Comparison of ENCODE assay signal across 8 mouse cellular contexts in the genomic region with DNA sequence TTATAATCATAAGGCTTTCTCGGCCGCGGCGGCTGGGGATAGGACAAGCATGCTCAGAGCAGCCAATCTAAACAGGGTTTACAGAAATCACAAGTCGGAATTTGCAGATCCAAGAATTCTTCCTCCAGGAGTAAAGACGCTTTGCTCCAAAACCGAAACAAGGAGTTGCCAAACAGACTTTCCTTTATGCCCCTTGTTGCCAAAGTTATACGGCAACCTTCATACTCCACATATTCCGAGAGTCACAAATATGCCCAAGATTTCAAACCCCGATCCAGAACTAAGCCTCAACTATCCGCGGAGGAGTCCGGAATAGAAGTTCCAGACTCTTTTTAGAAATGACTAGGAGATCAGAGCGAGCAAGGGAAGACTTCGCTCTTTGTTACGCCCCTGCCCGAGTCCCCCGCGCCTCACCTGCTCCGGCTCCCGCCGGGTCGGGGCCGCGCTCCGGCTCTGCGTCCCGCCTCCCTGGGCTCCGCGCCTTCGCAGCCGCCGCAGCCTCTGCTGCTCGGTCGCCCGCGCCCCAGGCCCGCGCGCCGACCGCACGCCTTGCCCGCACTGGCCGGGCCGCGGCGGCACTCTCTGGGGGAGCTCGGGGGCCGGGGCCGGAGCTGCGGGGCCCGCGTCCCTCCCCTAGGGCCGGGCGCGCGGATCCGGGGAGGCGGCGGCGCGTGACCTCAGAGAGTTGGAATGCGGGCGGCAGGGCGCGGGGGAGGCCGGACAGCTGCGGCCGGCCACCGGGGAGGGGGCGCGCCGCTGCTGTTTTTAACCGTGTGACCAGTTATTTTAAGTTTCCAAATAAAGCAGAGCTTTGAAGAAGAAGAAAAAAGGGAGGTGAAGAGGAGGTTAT. TPM values are rescaled to one million over a fixed set of nuclear protein-coding genes. Genes with fewer than 3 reads are reported as not detected.
A peak's percentile ranks its signal among the peaks of the same experiment; 100 is the strongest.
DNase-seq lines count a peak whose midpoint lies in the region; ATAC-seq and TF ChIP-seq lines count a peak whose summit lies in the region.

A gene (minus strand): TSS at position 455 of the 850 bp plus-strand sequence.

- ATAC-seq in frontal cortex, adult (ENCODE audit: low TSS enrichment) = peak; percentile 29
- ATAC-seq in hindbrain, embryonic 11.5 days (ENCODE audit: low FRiP score) = peak; percentile 60
- ATAC-seq in limb, embryonic 14.5 days (ENCODE audit: low FRiP score, low read depth) = peak; percentile 73
- peak; percentile 29 for ATAC-seq in midbrain, embryonic 16.5 days
- no peak for ATAC-seq in erythroid progenitor cell, adult 5-6 weeks (replicated peaks; ENCODE audit: low FRiP score, poor library complexity, severe bottlenecking)

- TF ChIP-seq POLR2A in brain, embryonic 14.5 days (IDR thresholded peaks at IDR 0.05; ENCODE audit: borderline replicate concordance, extremely low read depth, insufficient read depth, insufficient read length, poor library complexity, severe bottlenecking) = peak; percentile 32; the same call in 1 of the 2 replicates
- TF ChIP-seq POLR2A in limb, embryonic 14.5 days (IDR thresholded peaks at IDR 0.05; ENCODE audit: borderline replicate concordance, extremely low read depth, insufficient read depth, insufficient read length) = no peak

- peak within 1 kb of the TSS; percentile 66 for H3K4me3 ChIP-seq in hindbrain, embryonic 11.5 days (ENCODE audit: low read depth, low read length)
- peak within 1 kb of the TSS; percentile 77 for H3K4me3 ChIP-seq in limb, embryonic 14.5 days (replicated peaks; ENCODE audit: low read length)
- peak within 1 kb of the TSS; percentile 70 for H3K4me3 ChIP-seq in midbrain, embryonic 16.5 days (ENCODE audit: low read depth, low read length)

- H3K27ac ChIP-seq in hindbrain, embryonic 11.5 days (ENCODE audit: low read depth, low read length) = no peak within 1 kb of the TSS
- peak within 1 kb of the TSS; percentile 91 for H3K27ac ChIP-seq in limb, embryonic 14.5 days (replicated peaks; ENCODE audit: low read depth, low read length)
- H3K27ac ChIP-seq in midbrain, embryonic 16.5 days (ENCODE audit: low read length) = peak within 1 kb of the TSS; percentile 55; the same call in 1 of the 2 replicates

- WGBS in hindbrain, embryonic 11.5 days = under 1% methylated on average over 67 of the region's 75 CpGs
- WGBS in limb, embryonic 14.5 days = under 1% methylated on average over 51 of the region's 75 CpGs
- under 1% methylated on average over 72 of the region's 75 CpGs for WGBS in midbrain, embryonic 16.5 days

- DNase-seq in frontal cortex, postnatal 25 days (ENCODE audit: low spot score in 2 of 2) = no peak
- peak; percentile 74 for DNase-seq in brain, embryonic 14.5 days (ENCODE audit: low read depth)
- DNase-seq in forelimb bud, embryonic 11.5 days (ENCODE audit: low read depth, low spot score) = peak; percentile 40
- peak; percentile 69 for DNase-seq in hindbrain, embryonic 11.5 days (ENCODE audit: low spot score)
- DNase-seq in limb, embryonic 14.5 days (ENCODE audit: low spot score) = peak; percentile 66

- peak within 1 kb of the TSS; percentile 87 for H3K9ac ChIP-seq in hindbrain, embryonic 11.5 days (ENCODE audit: low read depth, low read length)
- peak within 1 kb of the TSS; percentile 96 for H3K9ac ChIP-seq in limb, embryonic 14.5 days (ENCODE audit: low read depth, low read length, severe bottlenecking)
- peak within 1 kb of the TSS; percentile 73 for H3K9ac ChIP-seq in midbrain, embryonic 16.5 days (ENCODE audit: low read depth, low read length)

- no peak for TF ChIP-seq CTCF in brain, embryonic 14.5 days (IDR thresholded peaks at IDR 0.05; ENCODE audit: borderline replicate concordance, extremely low read depth, insufficient read depth, insufficient read length)

- H3K36me3 ChIP-seq in hindbrain, embryonic 11.5 days (ENCODE audit: control insufficient read depth, insufficient read depth, low read length) = no peaks in the 10 kb centered on the region
- no peaks in the 10 kb centered on the region for H3K36me3 ChIP-seq in limb, embryonic 14.5 days (ENCODE audit: control insufficient read depth, insufficient read depth, low read length)
- no peaks in the 10 kb centered on the region for H3K36me3 ChIP-seq in midbrain, embryonic 16.5 days (ENCODE audit: control insufficient read depth, insufficient read depth, low read length)

- no peaks in the 10 kb centered on the region for H3K9me3 ChIP-seq in hindbrain, embryonic 11.5 days (ENCODE audit: control insufficient read depth, low read length)
- no peaks in the 10 kb centered on the region for H3K9me3 ChIP-seq in limb, embryonic 14.5 days (ENCODE audit: control insufficient read depth, low read length)
- H3K9me3 ChIP-seq in midbrain, embryonic 16.5 days (replicated peaks; ENCODE audit: control insufficient read depth, low read length, poor library complexity, severe bottlenecking) = no peaks in the 10 kb centered on the region

- peak within 1 kb of the TSS; percentile 91 for H3K4me2 ChIP-seq in hindbrain, embryonic 11.5 days (replicated peaks; ENCODE audit: low read depth, low read length)
- H3K4me2 ChIP-seq in limb, embryonic 14.5 days (replicated peaks; ENCODE audit: low read depth, low read length, severe bottlenecking) = peak within 1 kb of the TSS; percentile 76
- peak within 1 kb of the TSS; percentile 99 for H3K4me2 ChIP-seq in midbrain, embryonic 16.5 days (ENCODE audit: low read length)

- peaks cover 5% of the 10 kb centered on the region; the same call in 1 of the 2 replicates for H3K27me3 ChIP-seq in hindbrain, embryonic 11.5 days (ENCODE audit: control insufficient read depth, insufficient read depth, low read length)
- H3K27me3 ChIP-seq in limb, embryonic 14.5 days (ENCODE audit: control insufficient read depth, insufficient read depth, low read length) = no peaks in the 10 kb centered on the region
- H3K27me3 ChIP-seq in midbrain, embryonic 16.5 days (ENCODE audit: control insufficient read depth, insufficient read depth, low read depth, low read length) = peaks cover 7% of the 10 kb centered on the region; the same call in 1 of the 2 replicates

- peaks cover 3% of the 10 kb centered on the region for H3K4me1 ChIP-seq in hindbrain, embryonic 11.5 days (replicated peaks; ENCODE audit: control insufficient read depth, insufficient read depth, low read length)
- peaks cover 28% of the 10 kb centered on the region for H3K4me1 ChIP-seq in limb, embryonic 14.5 days (ENCODE audit: control insufficient read depth, insufficient read depth, low read length)
- H3K4me1 ChIP-seq in midbrain, embryonic 16.5 days (ENCODE audit: control insufficient read depth, insufficient read depth, low read length) = peaks cover 38% of the 10 kb centered on the region

RNA-seq across cellular contexts. Expression of the gene that starts here (rescaled TPM):
- polyA plus RNA-seq in brain, embryonic 14.5 days (2012; rRNA removed) = 7.1 and 7.9 TPM in 2 replicates
- 6.0 and 6.4 TPM in 2 replicates for polyA plus RNA-seq in hindbrain, embryonic 11.5 days (2014; fragmentation: Nextera tagmentation; extraction: Ambion mirVana)
- polyA plus RNA-seq in limb, embryonic 14.5 days (2012; rRNA removed) = 13.1 and 16.7 TPM in 2 replicates
- 9.3 and 9.9 TPM in 2 replicates for polyA plus RNA-seq in limb, embryonic 14.5 days (2014; fragmentation: Nextera tagmentation; extraction: Ambion mirVana)
- polyA plus RNA-seq in midbrain, embryonic 16.5 days (2015; fragmentation: Nextera tagmentation; extraction: Ambion mirVana) = 4.0 and 4.9 TPM in 2 replicates
- 7.5 TPM in 1 of 2 replicates, not detected in the other for total RNA-seq in erythroid progenitor cell, adult 5-6 weeks (2015; ENCODE audit: low replicate concordance)
- 1.7 and 3.7 TPM in 2 replicates for total RNA-seq in erythroid progenitor cell, adult 5-6 weeks (2017; ENCODE audit: low replicate concordance)

Comparison
In these comparisons a context has a peak if more than half of its experiments do, and no peak if none do; other contexts are left out.
1. DNase-seq: peak in brain, embryonic 14.5 days (single experiment), forelimb bud, embryonic 11.5 days (single experiment), hindbrain, embryonic 11.5 days (single experiment) and limb, embryonic 14.5 days (single experiment); none in frontal cortex, postnatal 25 days (0 of 2).
2. Peak in every context shown above with its lines, with median percentiles within 50 percentile points of each other: H3K4me2 ChIP-seq, H3K4me3 ChIP-seq and H3K9ac ChIP-seq.